Mouse (Mus musculus) adrenal gland, postnatal 14 days (tissue): ENCODE data around the gene Hjurp. TPM values are rescaled to one million over a fixed set of nuclear protein-coding genes. Genes with fewer than 3 reads are reported as not detected.

Experiments
- DNase-seq: peaks from one replicate; pipeline ENCODE4 v3.0.0; 2021; ENCODE audit warnings: mixed read lengths
- total RNA-seq: library from RNA; stranded (reverse); gene quantifications from 2 replicates; pipeline ENCODE4 v1.2.3, GENCODE M21; 2021

Hjurp gene
- total RNA-seq, 1 experiment from 2014 or later, result 57.7 TPM

- no peak for DNase-seq
Observed at GRCm38 (mm10) chr1:88261706-88262105, 15.7 kb downstream of the Hjurp start.

GRCm38 (mm10) chr1:88260604-88261377, 16.6 kb downstream of the Hjurp start:
- no peak for DNase-seq

- peak; percentile 69 for DNase-seq
Observed at GRCm38 (mm10) chr1:88260114-88260513, 17.3 kb downstream of the Hjurp start.

GRCm38 (mm10) chr1:88259643-88260024, 17.8 kb downstream of the Hjurp start:
- DNase-seq, result no peak

- DNase-seq, result peak; percentile 64
Observed at GRCm38 (mm10) chr1:88258881-88259642, 18.4 kb downstream of the Hjurp start.

- DNase-seq, result no peak
Observed at GRCm38 (mm10) chr1:88258361-88258760, 19.1 kb downstream of the Hjurp start.

- DNase-seq, result no peak
Observed at GRCm38 (mm10) chr1:88257681-88258080, 19.8 kb downstream of the Hjurp start.

- DNase-seq, result no peak
Observed at GRCm38 (mm10) chr1:88256886-88257663, 20.4 kb downstream of the Hjurp start.

- DNase-seq, result no peak
Observed at GRCm38 (mm10) chr1:88255989-88256754, 21.3 kb downstream of the Hjurp start.

- DNase-seq, result no peak
Observed at GRCm38 (mm10) chr1:88255466-88255857, 22.0 kb downstream of the Hjurp start.

- DNase-seq, result no peak
Observed at GRCm38 (mm10) chr1:88254793-88255465, 22.5 kb downstream of the Hjurp start.

- DNase-seq, result no peak
Observed at GRCm38 (mm10) chr1:88253540-88253939, 23.9 kb downstream of the Hjurp start.

- DNase-seq, result no peak
Observed at GRCm38 (mm10) chr1:88253106-88253505, 24.3 kb downstream of the Hjurp start.

- DNase-seq, result no peak
Observed at GRCm38 (mm10) chr1:88250023-88250422, 27.4 kb downstream of the Hjurp start.

GRCm38 (mm10) chr1:88249596-88249995, 27.8 kb downstream of the Hjurp start:
- DNase-seq, result no peak

GRCm38 (mm10) chr1:88248658-88249057, 28.8 kb downstream of the Hjurp start:
- no peak for DNase-seq

- no peak for DNase-seq
Observed at GRCm38 (mm10) chr1:88247660-88248059, 29.8 kb downstream of the Hjurp start.

GRCm38 (mm10) chr1:88246386-88246785, 31.0 kb downstream of the Hjurp start:
- DNase-seq, result no peak

- no peak for DNase-seq
Observed at GRCm38 (mm10) chr1:88245881-88246280, 31.6 kb downstream of the Hjurp start.

GRCm38 (mm10) chr1:88243861-88244260, 33.6 kb downstream of the Hjurp start:
- DNase-seq, result no peak

GRCm38 (mm10) chr1:88240579-88240978, 36.9 kb downstream of the Hjurp start:
- DNase-seq, result no peak
